21 mouse cellular contexts compared by ENCODE assay signal in the genomic region with DNA sequence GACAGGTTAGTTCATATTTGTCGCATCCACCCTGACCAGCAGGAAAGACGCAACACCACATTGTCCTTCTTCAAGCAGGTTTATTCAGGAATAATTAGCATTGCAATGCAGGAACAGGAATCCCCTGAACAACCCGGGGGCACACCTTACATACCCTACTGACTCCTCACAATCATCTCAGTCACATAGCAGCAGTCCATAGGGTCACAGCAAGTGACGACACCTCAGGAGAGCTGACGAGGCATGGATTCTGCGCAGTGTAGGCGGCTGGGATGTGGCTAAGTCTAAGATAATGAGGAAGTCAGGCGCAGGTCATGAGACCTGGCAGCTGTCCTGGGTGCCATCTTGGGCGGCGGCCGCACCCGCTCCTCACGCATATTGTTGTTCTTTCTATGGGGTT.
"Had no signal": no experiment of that assay in that cellular context is flagged by ENCODE, and none has a peak within 500 bp of the region (broad histone marks: within the 10 kb centered on the region; RNA-seq: fewer than 3 reads in every experiment).

No protein-coding gene starts in this region.

- H3K4me1 ChIP-seq: lung, embryonic 15.5 days; midbrain, embryonic 10.5 days; midbrain, embryonic 12.5 days; neural tube, embryonic 13.5 days; neural tube, embryonic 15.5 days; stomach, embryonic 15.5 days had no signal

- H3K4me3 ChIP-seq: lung, embryonic 15.5 days; midbrain, embryonic 10.5 days; midbrain, embryonic 12.5 days; myocyte; neural tube, embryonic 13.5 days; neural tube, embryonic 15.5 days; stomach, embryonic 15.5 days had no signal

- H3K27ac ChIP-seq: lung, embryonic 15.5 days; midbrain, embryonic 10.5 days; midbrain, embryonic 12.5 days; neural tube, embryonic 13.5 days; neural tube, embryonic 15.5 days; stomach, embryonic 15.5 days; stomach, postnatal 0 days had no signal

- H3K9ac ChIP-seq: liver, postnatal 0 days; lung, embryonic 15.5 days; midbrain, embryonic 12.5 days; neural tube, embryonic 13.5 days; neural tube, embryonic 15.5 days; stomach, embryonic 15.5 days had no signal

- H3K36me3 ChIP-seq: lung, embryonic 15.5 days; midbrain, embryonic 10.5 days; midbrain, embryonic 12.5 days; neural tube, embryonic 13.5 days; neural tube, embryonic 15.5 days; stomach, embryonic 15.5 days had no signal

- DNase-seq: liver, postnatal 0 days; lung, adult 2 months; lung, postnatal 14 days; lung, postnatal 4 days; midbrain, embryonic 14.5 days; retina, postnatal 1 day; right cerebral cortex, adult 18-20 months; right cerebral cortex, postnatal 25 days; right cerebral cortex, postnatal 4 days; spleen, adult 18-20 months; thymus, adult 2 months; thymus, postnatal 25 days; thymus, postnatal 4 days had no signal

- H3K9me3 ChIP-seq: lung, embryonic 15.5 days; midbrain, embryonic 12.5 days; neural tube, embryonic 13.5 days; neural tube, embryonic 15.5 days; stomach, embryonic 15.5 days had no signal
